Mouse (Mus musculus): ENCODE measurements around the gene Treml2.

The Treml2 gene

GRCm38 (mm10) chr17:48299203-48299602, at the start of gene Treml2:
Treml2 (plus strand) TSS chr17:48299498.
- DNase-seq (ENCODE audit: low spot score), result peak; percentile 76

- DNase-seq (ENCODE audit: low spot score), result no peak
These were observed 49.8 kb upstream of the Treml2 start for GRCm38 (mm10) chr17:48249501-48249900.

DNA sequence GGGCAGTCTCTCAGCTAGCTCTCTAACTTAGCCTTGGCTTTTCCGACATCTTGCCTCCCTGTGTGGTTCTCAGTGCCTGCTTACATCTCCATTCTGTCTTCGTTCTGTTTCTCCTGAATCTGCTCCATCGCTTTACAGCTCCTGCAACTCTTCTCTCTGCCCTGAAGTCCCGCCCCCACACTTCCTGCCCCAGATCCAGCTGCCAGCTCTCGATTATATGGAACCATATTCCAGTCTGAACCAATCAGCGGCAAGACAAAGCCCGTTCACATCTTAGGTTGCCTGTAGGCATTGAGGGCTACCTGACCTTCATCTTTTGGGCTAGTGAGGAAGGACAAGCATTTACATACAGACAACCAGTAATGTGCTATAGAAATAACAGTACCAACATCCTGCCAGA, 48.7 kb upstream of the Treml2 start:
- DNase-seq (ENCODE audit: low spot score), result no peak

GRCm38 (mm10) chr17:48256575-48256974, 42.7 kb upstream of the Treml2 start:
- no peak for DNase-seq (ENCODE audit: low spot score)

- DNase-seq (ENCODE audit: low spot score), result no peak
These were observed 37.4 kb upstream of the Treml2 start for GRCm38 (mm10) chr17:48261868-48262267.

- no peak for DNase-seq (ENCODE audit: low spot score)
These were observed 35.4 kb upstream of the Treml2 start, which contains the start of gene Treml4 for GRCm38 (mm10) chr17:48263741-48264362. Treml4 (plus strand) TSS chr17:48264295.

- peak; percentile 59 for DNase-seq (ENCODE audit: low spot score)
These were observed 34.6 kb upstream of the Treml2 start for GRCm38 (mm10) chr17:48264662-48265061.

DNA sequence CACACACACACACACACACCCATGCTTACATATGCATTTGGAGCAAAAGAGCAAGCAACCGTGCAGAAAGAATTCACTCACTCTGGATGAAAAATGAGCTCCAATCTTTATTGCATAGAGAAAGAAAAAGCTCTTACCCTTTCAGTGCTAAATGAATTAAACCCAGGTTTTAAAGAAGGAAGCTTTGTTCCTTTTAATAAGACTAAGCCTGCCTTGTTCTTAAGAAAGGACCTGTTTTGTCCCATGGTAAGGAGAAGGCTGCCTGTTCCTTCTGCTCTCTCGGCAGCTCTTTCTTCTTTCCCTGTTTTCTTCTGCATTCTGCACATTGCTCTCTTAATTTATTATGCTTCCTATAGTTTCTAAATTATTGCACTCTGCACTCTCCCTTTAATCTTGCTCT, 33.2 kb upstream of the Treml2 start:
- no peak for DNase-seq (ENCODE audit: low spot score)

- no peak for DNase-seq (ENCODE audit: low spot score)
These were observed 32.5 kb upstream of the Treml2 start for GRCm38 (mm10) chr17:48266610-48267304.

DNA sequence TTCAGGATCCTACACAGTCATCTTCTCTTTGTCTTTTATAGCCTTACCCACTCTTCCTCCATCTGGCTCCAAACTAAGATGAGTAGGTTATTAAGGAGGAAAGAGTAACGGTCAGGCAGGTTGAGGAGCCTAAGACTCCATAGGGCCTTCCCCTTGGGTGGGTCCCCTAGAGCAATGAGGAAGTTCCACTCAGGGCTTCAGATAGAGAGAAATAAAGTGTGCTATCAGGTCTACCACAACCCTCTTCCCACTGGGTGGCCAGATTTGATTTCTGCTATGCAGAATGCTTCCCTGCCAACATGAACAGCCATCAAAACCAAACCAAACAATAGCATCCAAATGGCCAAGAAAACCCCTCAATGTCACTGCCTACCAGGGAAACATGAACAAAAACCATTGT, 31.7 kb upstream of the Treml2 start:
- no peak for DNase-seq (ENCODE audit: low spot score)

- no peak for DNase-seq (ENCODE audit: low spot score)
These were observed 31.0 kb upstream of the Treml2 start for GRCm38 (mm10) chr17:48268276-48268675.

- DNase-seq (ENCODE audit: low spot score), result no peak
These were observed 29.5 kb upstream of the Treml2 start for GRCm38 (mm10) chr17:48269833-48270232.

GRCm38 (mm10) chr17:48272158-48272557, 27.1 kb upstream of the Treml2 start:
- peak; percentile 92 for DNase-seq (ENCODE audit: low spot score)

DNA sequence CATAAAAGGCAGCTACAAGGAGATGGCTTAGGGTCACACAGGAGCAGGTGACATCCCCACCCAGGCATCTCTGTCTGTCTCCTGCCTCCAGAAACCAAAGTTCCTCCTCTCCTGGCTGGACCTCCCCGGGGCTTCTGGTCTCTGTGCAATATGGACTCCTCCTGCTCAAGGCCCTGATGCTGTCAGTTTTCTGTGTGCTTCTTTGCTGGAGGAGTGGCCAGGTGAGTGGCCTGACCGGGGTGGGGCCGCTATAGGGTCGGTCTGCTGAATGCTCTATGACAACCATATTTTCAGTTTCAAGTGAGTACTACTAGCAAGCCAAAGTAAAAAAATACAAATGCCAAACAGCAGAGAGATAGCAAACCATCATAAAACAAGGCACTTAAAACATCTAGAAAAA, 26.7 kb upstream of the Treml2 start:
- no peak for DNase-seq (ENCODE audit: low spot score)

- DNase-seq (ENCODE audit: low spot score), result no peak
These were observed 25.2 kb upstream of the Treml2 start for GRCm38 (mm10) chr17:48274098-48274497.

DNA sequence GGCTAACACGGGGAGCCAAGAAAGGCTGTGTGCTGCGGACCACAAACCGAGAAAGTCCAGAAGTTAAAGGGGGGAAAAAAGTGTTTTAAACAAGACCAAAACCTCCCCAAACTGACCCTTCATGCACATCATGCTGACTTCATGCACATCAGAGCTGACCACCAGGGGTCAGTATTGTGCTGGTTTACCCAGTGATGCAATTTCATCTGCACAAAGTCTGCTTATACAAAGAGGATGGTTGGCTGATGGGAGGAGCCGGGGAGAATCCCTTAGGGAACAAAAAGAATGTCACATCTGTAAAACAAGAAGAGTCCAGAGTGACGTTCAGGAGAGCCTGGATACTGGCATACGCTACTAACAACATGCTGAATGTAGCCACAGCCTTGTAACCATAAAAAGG, 24.4 kb upstream of the Treml2 start:
- DNase-seq (ENCODE audit: low spot score), result peak; percentile 87

GRCm38 (mm10) chr17:48275736-48276135, 23.6 kb upstream of the Treml2 start:
- DNase-seq (ENCODE audit: low spot score), result no peak

- no peak for DNase-seq (ENCODE audit: low spot score)
These were observed 20.9 kb upstream of the Treml2 start for GRCm38 (mm10) chr17:48278381-48278780.

GRCm38 (mm10) chr17:48279002-48279401, 20.3 kb upstream of the Treml2 start:
- no peak for DNase-seq (ENCODE audit: low spot score)

DNA sequence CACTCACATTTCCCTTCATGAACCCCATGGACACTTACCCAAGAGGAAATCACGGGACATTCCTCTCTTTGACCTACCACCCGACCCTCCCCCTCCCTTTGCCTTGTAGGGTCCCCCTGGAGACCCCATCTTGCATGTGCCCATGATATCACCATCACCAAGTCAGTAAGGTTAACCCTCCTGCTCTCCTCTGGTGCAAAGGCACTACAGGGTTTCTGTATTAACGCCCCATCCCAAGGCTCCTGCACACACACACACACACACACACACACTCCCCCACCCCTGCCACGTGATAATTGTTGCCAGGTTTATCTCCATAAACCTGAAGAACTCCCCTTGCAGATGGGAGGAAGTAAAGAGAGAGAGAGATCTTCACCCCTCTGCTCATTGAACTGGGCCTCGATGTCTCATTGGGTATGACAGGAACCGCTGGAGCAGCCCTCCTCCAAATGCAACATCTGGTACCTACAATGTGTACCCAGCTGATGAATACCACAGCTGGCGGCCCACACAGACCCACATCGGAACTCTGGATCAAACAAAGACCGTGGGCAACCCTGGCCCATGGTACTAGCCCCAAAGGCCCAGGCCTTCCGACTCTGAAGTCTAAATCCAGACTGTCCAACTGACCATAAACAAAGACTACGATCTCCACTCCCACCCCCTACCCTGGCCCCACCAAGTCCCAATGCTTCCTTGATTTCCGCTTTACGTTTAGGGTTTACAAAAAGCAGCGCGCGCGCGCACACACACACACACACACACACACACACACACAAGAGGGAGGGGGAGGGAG, 18.2 kb upstream of the Treml2 start:
- DNase-seq (ENCODE audit: low spot score), result no peak

- DNase-seq (ENCODE audit: low spot score), result no peak
These were observed 17.6 kb upstream of the Treml2 start for GRCm38 (mm10) chr17:48281739-48282085.

DNA sequence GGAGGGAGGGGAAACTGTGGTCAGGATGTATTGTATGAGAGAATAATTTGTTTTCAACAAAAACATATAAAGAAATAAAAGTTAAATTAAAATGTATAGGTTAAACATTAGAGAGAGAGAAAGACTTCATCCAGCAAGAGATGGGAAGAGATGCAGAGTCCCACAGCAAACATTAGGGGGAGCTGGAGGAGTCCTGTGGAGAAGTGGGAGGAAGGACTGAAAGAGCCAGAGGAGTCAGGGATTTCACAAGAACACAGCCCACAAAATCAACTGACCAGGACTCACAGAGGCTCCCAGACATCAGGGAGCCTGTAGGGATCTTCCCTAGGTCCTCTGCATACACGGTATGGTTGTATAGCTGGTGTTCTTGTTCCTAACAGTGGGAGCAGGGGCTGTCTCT, 12.5 kb upstream of the Treml2 start:
- no peak for DNase-seq (ENCODE audit: low spot score)

GRCm38 (mm10) chr17:48287276-48287675, 12.0 kb upstream of the Treml2 start:
- DNase-seq (ENCODE audit: low spot score), result no peak

Measured in c-Kit-positive CD71-positive TER-119-positive erythroid progenitor cells, embryonic 14.5 days (primary cell).